Mouse (Mus musculus) small intestine, adult 2 months (tissue): Measurements from ENCODE around the gene Pold1.

Source experiments
- CTCF ChIP-seq: fragments of 200-500 bp; IDR thresholded peaks from 2 replicates; pipeline ENCODE4 v1.5.1; 2012; ENCODE audit warnings: low read depth, mild to moderate bottlenecking, control low read depth, inconsistent platforms, low read length, moderate library complexity, mixed read lengths; ENCODE audit not compliant: insufficient replicate concordance, insufficient read length; ENCODE audit errors: extremely low read depth
- POLR2A ChIP-seq: fragments of 200-500 bp; IDR thresholded peaks from 2 replicates; pipeline ENCODE4 v1.6.1; 2012; ENCODE audit warnings: low read depth, mild to moderate bottlenecking, control low read depth, inconsistent platforms, low read length, moderate library complexity

DNA sequence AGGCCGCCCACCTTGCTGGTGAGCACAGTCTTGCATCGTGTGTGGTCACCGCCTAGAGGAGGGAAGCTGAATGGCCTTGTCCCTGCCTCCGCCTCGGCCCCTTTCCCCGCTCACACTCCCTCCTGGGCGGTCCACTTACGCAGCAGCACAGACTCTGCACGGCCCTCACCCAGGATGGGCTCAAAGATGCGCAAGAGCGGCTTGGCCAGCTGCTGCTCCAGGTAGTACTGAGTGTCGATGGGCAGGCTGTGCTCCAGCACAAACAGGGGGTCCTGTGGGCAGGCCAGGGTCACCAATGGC, 15.0 kb downstream of the Pold1 start:
- TF ChIP-seq CTCF (no peak), POLR2A (no peak)
